Mouse (Mus musculus): ENCODE results near the gene Krt14. TPM values are rescaled to one million over a fixed set of nuclear protein-coding genes. Genes with fewer than 3 reads are reported as not detected.

Krt14 gene
- total and polyA plus RNA-seq, 2 experiments = not detected

DNA sequence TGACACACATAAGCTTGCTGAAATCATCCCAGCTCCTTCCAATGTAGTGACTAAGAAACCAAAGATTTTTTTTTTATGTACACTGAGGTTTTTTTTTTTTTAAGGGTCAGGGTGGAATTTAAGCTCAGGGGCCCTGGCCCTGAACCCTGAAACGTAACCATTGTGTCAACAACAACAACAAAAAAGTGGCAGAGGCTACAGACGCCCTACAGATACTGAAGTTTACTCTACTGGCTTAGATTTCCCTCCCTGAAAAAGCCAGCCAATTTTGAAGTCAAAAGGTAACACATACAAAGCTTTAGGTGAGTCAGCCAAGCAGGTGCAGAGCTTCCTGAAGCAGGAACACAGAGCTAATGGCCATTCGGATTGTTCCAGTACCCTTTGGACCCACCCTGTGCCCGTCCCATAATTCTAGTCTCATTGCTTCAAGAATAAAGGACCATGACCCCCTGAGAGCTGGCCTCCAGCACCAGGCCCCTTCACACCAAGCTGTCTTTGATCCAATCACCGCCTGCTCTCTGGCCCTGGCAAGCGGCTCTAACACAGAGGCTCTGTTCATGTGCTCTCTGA lies 49.4 kb downstream of the Krt14 start:
- no peaks in the 10 kb centered on the region for H3K79me2 ChIP-seq (ENCODE audit: control insufficient read depth, insufficient read depth, low read length)
- H3K9ac ChIP-seq (ENCODE audit: low read depth, low read length) = no peak overlapping the region
- H3K4me1 ChIP-seq (ENCODE audit: control insufficient read depth, insufficient read depth, low read length) = no peaks in the 10 kb centered on the region
- DNase-seq (ENCODE audit: extremely low read depth, low read depth, low spot score) = no peak
- TF ChIP-seq CTCF (IDR thresholded peaks at IDR 0.05; ENCODE audit: low read depth, low read length) = no peak
- no peak for TF ChIP-seq POLR2A (IDR thresholded peaks at IDR 0.05; ENCODE audit: extremely low read depth, insufficient read depth, low read length)
- H3K36me3 ChIP-seq (ENCODE audit: control insufficient read depth, insufficient read depth, low read length) = no peaks in the 10 kb centered on the region
- H3K27me3 ChIP-seq (ENCODE audit: control insufficient read depth, insufficient read depth, low read length) = no peaks in the 10 kb centered on the region
- no peak overlapping the region for H3K4me3 ChIP-seq (ENCODE audit: insufficient read depth, low read depth, low read length)
- WGBS = 51% methylated on average over 6 of the region's 6 CpGs
- H3K27ac ChIP-seq (replicated peaks; ENCODE audit: insufficient read depth, low read depth, low read length) = no peak overlapping the region

DNA sequence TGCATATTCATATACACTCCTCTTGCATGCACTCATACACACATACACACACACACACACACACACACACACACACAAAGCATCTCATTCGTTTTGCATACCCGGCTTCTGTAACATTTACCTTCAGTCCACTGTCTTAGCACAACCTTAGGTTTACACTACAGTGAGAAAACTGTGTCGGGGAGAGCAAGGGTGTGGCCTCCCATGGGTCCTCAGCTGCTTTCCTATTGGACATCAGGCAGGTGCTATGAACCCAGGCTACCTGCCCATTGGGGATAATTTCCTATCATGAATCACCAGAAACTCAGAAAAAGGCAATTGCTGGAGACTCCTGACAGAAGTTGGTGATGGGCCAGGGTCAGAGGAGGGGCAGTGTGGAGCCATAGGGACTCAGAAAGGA lies 50.0 kb downstream of the Krt14 start:
- Histone ChIP-seq H3K4me1 (ENCODE audit: control insufficient read depth, insufficient read depth, low read length) (no peaks in the 10 kb centered on the region), H3K27ac (replicated peaks; ENCODE audit: insufficient read depth, low read depth, low read length) (no peak overlapping the region), H3K36me3 (ENCODE audit: control insufficient read depth, insufficient read depth, low read length) (no peaks in the 10 kb centered on the region), H3K4me3 (ENCODE audit: insufficient read depth, low read depth, low read length) (no peak overlapping the region), H3K9ac (ENCODE audit: low read depth, low read length) (no peak overlapping the region), H3K27me3 (ENCODE audit: control insufficient read depth, insufficient read depth, low read length) (no peaks in the 10 kb centered on the region), H3K79me2 (ENCODE audit: control insufficient read depth, insufficient read depth, low read length) (no peaks in the 10 kb centered on the region)
- WGBS = 66% methylated on average over 3 of the region's 3 CpGs
- TF ChIP-seq POLR2A (IDR thresholded peaks at IDR 0.05; ENCODE audit: extremely low read depth, insufficient read depth, low read length) (no peak), CTCF (IDR thresholded peaks at IDR 0.05; ENCODE audit: low read depth, low read length) (no peak)
- no peak for DNase-seq (ENCODE audit: extremely low read depth, low read depth, low spot score)

DNA sequence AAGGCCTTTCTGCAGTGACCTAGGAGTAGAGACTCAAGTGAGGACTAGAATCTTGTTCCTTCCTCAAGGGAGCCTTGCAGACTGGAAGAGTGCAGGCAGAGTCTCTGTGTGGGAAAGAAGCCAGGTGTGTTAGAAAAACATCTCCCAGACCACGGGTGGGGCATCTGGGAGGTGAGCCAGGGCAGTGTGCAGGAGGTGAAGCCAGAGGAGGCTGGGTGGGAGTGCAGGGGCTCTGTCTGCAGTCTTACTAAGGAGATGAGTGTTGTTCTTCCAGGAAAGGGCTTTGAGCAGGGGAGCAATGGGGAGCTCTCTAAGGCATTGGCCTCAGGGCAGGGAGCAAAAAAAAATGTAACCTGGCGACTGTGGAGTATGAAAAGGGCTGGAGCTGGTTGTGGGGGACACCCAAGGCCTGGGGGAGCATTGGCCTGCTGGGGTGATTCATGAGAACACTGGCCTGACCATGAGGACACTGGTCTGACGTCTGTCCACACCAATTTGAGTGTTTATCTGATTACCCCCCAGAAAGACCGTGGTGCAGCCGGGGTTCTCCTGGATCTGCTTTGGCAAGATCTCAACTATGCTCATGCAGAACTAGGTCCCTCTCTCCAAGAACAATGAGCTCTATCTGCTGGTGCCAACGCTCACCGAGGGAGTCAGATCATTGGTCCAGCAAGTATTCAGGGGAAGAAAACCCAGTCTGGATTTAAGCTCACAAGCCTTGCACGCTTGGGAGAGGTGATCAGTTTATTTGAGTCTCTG lies 51.7 kb downstream of the Krt14 start:
- Histone ChIP-seq H3K4me1 (ENCODE audit: control insufficient read depth, insufficient read depth, low read length) (no peaks in the 10 kb centered on the region), H3K9ac (ENCODE audit: low read depth, low read length) (no peak overlapping the region), H3K27ac (replicated peaks; ENCODE audit: insufficient read depth, low read depth, low read length) (no peak overlapping the region), H3K4me3 (ENCODE audit: insufficient read depth, low read depth, low read length) (no peak overlapping the region), H3K36me3 (ENCODE audit: control insufficient read depth, insufficient read depth, low read length) (no peaks in the 10 kb centered on the region), H3K27me3 (ENCODE audit: control insufficient read depth, insufficient read depth, low read length) (no peaks in the 10 kb centered on the region), H3K79me2 (ENCODE audit: control insufficient read depth, insufficient read depth, low read length) (no peaks in the 10 kb centered on the region)
- DNase-seq (ENCODE audit: extremely low read depth, low read depth, low spot score) = no peak
- 68% methylated on average over 8 of the region's 8 CpGs for WGBS
- no peak for TF ChIP-seq POLR2A (IDR thresholded peaks at IDR 0.05; ENCODE audit: extremely low read depth, insufficient read depth, low read length)

Other genes with a start within 250 kb of the Krt14 start
- gene Krtap29-1, start 228.5 kb downstream of the Krt14 start, total RNA-seq (2014; rRNA removed) = not detected in 2 replicates
- not detected in 2 replicates for gene Krtap29-1, start 228.5 kb downstream of the Krt14 start, polyA plus RNA-seq (2012; rRNA removed)
- gene Krtap16-1, start 221.0 kb downstream of the Krt14 start, total RNA-seq (2014; rRNA removed) = not detected in 2 replicates
- not detected in 2 replicates for gene Krtap16-1, start 221.0 kb downstream of the Krt14 start, polyA plus RNA-seq (2012; rRNA removed)
- gene Krtap17-1, start 213.6 kb downstream of the Krt14 start, total RNA-seq (2014; rRNA removed) = not detected in 2 replicates
- gene Krtap17-1, start 213.6 kb downstream of the Krt14 start, polyA plus RNA-seq (2012; rRNA removed) = not detected in 2 replicates
- gene Krt33a, start 191.3 kb downstream of the Krt14 start, total RNA-seq (2014; rRNA removed) = not detected in 2 replicates
- not detected in 2 replicates for gene Krt33a, start 191.3 kb downstream of the Krt14 start, polyA plus RNA-seq (2012; rRNA removed)
- gene Krt33b, start 177.7 kb downstream of the Krt14 start, total RNA-seq (2014; rRNA removed) = not detected in 2 replicates
- gene Krt33b, start 177.7 kb downstream of the Krt14 start, polyA plus RNA-seq (2012; rRNA removed) = not detected in 2 replicates
- gene Krt34, start 166.0 kb downstream of the Krt14 start, total RNA-seq (2014; rRNA removed) = not detected in 2 replicates
- gene Krt34, start 166.0 kb downstream of the Krt14 start, polyA plus RNA-seq (2012; rRNA removed) = not detected in 2 replicates
- gene Krt31, start 157.0 kb downstream of the Krt14 start, total RNA-seq (2014; rRNA removed) = not detected in 2 replicates
- not detected in 2 replicates for gene Krt31, start 157.0 kb downstream of the Krt14 start, polyA plus RNA-seq (2012; rRNA removed)
- not detected in 2 replicates for gene Krt32, start 119.3 kb downstream of the Krt14 start, total RNA-seq (2014; rRNA removed)
- not detected in 2 replicates for gene Krt32, start 119.3 kb downstream of the Krt14 start, polyA plus RNA-seq (2012; rRNA removed)
- not detected in 2 replicates for gene Krt35, start 111.3 kb downstream of the Krt14 start, total RNA-seq (2014; rRNA removed)
- gene Krt35, start 111.3 kb downstream of the Krt14 start, polyA plus RNA-seq (2012; rRNA removed) = not detected in 2 replicates
- not detected in 2 replicates for gene Krt36, start 101.9 kb downstream of the Krt14 start, total RNA-seq (2014; rRNA removed)
- not detected in 2 replicates for gene Krt36, start 101.9 kb downstream of the Krt14 start, polyA plus RNA-seq (2012; rRNA removed)
- not detected in 2 replicates for gene Krt13, start 86.0 kb downstream of the Krt14 start, total RNA-seq (2014; rRNA removed)
- 0.54 TPM in 1 of 2 replicates, not detected in the other for gene Krt13, start 86.0 kb downstream of the Krt14 start, polyA plus RNA-seq (2012; rRNA removed)
- not detected in 2 replicates for gene Krt15, start 71.6 kb downstream of the Krt14 start, total RNA-seq (2014; rRNA removed)
- not detected in 2 replicates for gene Krt15, start 71.6 kb downstream of the Krt14 start, polyA plus RNA-seq (2012; rRNA removed)
- gene Krt19, start 58.9 kb downstream of the Krt14 start, total RNA-seq (2014; rRNA removed) = 2.8 and 4.5 TPM in 2 replicates
- gene Krt19, start 58.9 kb downstream of the Krt14 start, polyA plus RNA-seq (2012; rRNA removed) = 2.4 and 2.6 TPM in 2 replicates
- not detected in 2 replicates for gene Krt9, start 14.3 kb downstream of the Krt14 start, total RNA-seq (2014; rRNA removed)
- not detected in 2 replicates for gene Krt9, start 14.3 kb downstream of the Krt14 start, polyA plus RNA-seq (2012; rRNA removed)
- not detected in 2 replicates for gene Krt16, start 41.4 kb upstream of the Krt14 start, total RNA-seq (2014; rRNA removed)
- not detected in 2 replicates for gene Krt16, start 41.4 kb upstream of the Krt14 start, polyA plus RNA-seq (2012; rRNA removed)
- gene Krt17, start 53.5 kb upstream of the Krt14 start, total RNA-seq (2014; rRNA removed) = not detected in 2 replicates
- gene Krt17, start 53.5 kb upstream of the Krt14 start, polyA plus RNA-seq (2012; rRNA removed) = not detected in 2 replicates
- not detected in 2 replicates for gene Krt42, start 62.3 kb upstream of the Krt14 start, total RNA-seq (2014; rRNA removed)
- not detected in 2 replicates for gene Krt42, start 62.3 kb upstream of the Krt14 start, polyA plus RNA-seq (2012; rRNA removed)
- gene Eif1, start 112.3 kb upstream of the Krt14 start, total RNA-seq (2014; rRNA removed) = 145 and 210 TPM in 2 replicates
- gene Eif1, start 112.3 kb upstream of the Krt14 start, polyA plus RNA-seq (2012; rRNA removed) = 86.6 and 104 TPM in 2 replicates
- gene Gast, start 126.9 kb upstream of the Krt14 start, total RNA-seq (2014; rRNA removed) = not detected in 2 replicates
- not detected in 2 replicates for gene Gast, start 126.9 kb upstream of the Krt14 start, polyA plus RNA-seq (2012; rRNA removed)
- 0.65 and 1.3 TPM in 2 replicates for gene Hap1, start 148.6 kb upstream of the Krt14 start, total RNA-seq (2014; rRNA removed)
- gene Hap1, start 148.6 kb upstream of the Krt14 start, polyA plus RNA-seq (2012; rRNA removed) = 0.40 and 1.2 TPM in 2 replicates
- 18.3 and 27.5 TPM in 2 replicates for gene Jup, start 190.2 kb upstream of the Krt14 start, total RNA-seq (2014; rRNA removed)
- 69.5 and 86.0 TPM in 2 replicates for gene Jup, start 190.2 kb upstream of the Krt14 start, polyA plus RNA-seq (2012; rRNA removed)
- 1.2 and 1.5 TPM in 2 replicates for gene P3h4, start 207.3 kb upstream of the Krt14 start, total RNA-seq (2014; rRNA removed)
- 0.81 and 1.2 TPM in 2 replicates for gene P3h4, start 207.3 kb upstream of the Krt14 start, polyA plus RNA-seq (2012; rRNA removed)
- 0.74 and 1.1 TPM in 2 replicates for gene Fkbp10, start 208.1 kb upstream of the Krt14 start, total RNA-seq (2014; rRNA removed)
- gene Fkbp10, start 208.1 kb upstream of the Krt14 start, polyA plus RNA-seq (2012; rRNA removed) = 1.7 and 1.9 TPM in 2 replicates
- 4.4 and 5.2 TPM in 2 replicates for gene Nt5c3b, start 234.3 kb upstream of the Krt14 start, total RNA-seq (2014; rRNA removed)
- 3.9 and 4.8 TPM in 2 replicates for gene Nt5c3b, start 234.3 kb upstream of the Krt14 start, polyA plus RNA-seq (2012; rRNA removed)
- 0.18 TPM in 1 of 2 replicates, not detected in the other for gene Klhl10, start 234.4 kb upstream of the Krt14 start, total RNA-seq (2014; rRNA removed)
- 0.05 TPM in 1 of 2 replicates, not detected in the other for gene Klhl10, start 234.4 kb upstream of the Krt14 start, polyA plus RNA-seq (2012; rRNA removed)

Measured in liver, adult 2 months (tissue).